Mouse (Mus musculus): ENCODE results near the gene Med6.

- TF ChIP-seq POLR2A (IDR thresholded peaks at IDR 0.05; ENCODE audit: insufficient read depth, low read depth, low read length), result no peak
- no peak for TF ChIP-seq EP300 (IDR thresholded peaks at IDR 0.05; ENCODE audit: insufficient read depth, low read depth, low read length)
- TF ChIP-seq CTCF (IDR thresholded peaks at IDR 0.05), result no peak
Measured at GRCm38 (mm10) chr12:81642361-81643082, 47.7 kb upstream of the Med6 start.
